Mouse (Mus musculus): ENCODE measurements around the gene Kansl1.

DNA sequence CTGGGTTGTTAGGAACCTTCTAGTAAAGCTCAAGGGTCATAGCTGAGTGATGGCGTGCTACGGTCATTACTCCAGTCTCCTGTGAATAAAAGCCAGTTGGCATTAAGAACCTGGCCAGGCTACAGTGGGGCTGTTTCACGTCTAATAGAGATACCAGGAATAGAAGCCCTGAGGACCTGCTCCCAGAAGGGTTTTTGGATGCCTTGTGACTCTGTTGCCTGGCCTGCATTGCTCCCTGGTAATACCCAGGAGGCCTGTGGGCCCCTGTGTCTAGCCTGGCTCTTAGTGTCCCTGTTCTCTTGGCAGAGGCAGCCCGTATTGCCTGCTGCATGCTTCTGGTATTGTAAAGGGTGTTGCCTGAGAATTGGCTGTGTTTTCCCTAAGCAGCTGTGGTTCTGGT is 161.5 kb downstream of the Kansl1 start:
- TF ChIP-seq GATA1 (IDR thresholded peaks at IDR 0.05; ENCODE audit: borderline replicate concordance, low read length) (no peak), CTCF (IDR thresholded peaks at IDR 0.05; ENCODE audit: low read depth, low read length) (no peak)
